Mouse (Mus musculus) cerebellum, postnatal 36 days (tissue): ENCODE measurements around the gene Mrtfa.

Experiments used
- DNase-seq, 2 experiments: peaks; one replicate each; pipeline ENCODE4 v3.0.0; 2021 to 2022; ENCODE audit warnings: mixed read lengths in 2 of 2

Gene Mrtfa

GRCm38 (mm10) chr15:80975666-80976065 is 214.9 kb downstream of the Mrtfa start:
- DNase-seq: no peak

GRCm38 (mm10) chr15:80974311-80974710 is 216.2 kb downstream of the Mrtfa start:
- no peak for DNase-seq

- no peak for DNase-seq
Observed at GRCm38 (mm10) chr15:80969371-80969770, 221.2 kb downstream of the Mrtfa start.
